Mouse (Mus musculus) naive thymus-derived CD4-positive, alpha-beta T cell, adult 2 months (primary cell): ENCODE results near the gene Clca3a2.
"Not testable (repeated sequence)": the region's sequence is repeated elsewhere in the genome, so short reads cannot be mapped to it uniquely, and the experiment has no call there.

Experiments
- DNase-seq: peaks from one replicate; pipeline ENCODE4 v3.0.0-alpha.2; 2011; ENCODE audit warnings: low read depth

The Clca3a2 gene

GRCm38 (mm10) chr3:144819219-144819618, at the start of gene Clca3a2:
Clca3a2 (minus strand) TSS chr3:144819494.
- not testable (repeated sequence) for DNase-seq

GRCm38 (mm10) chr3:144849584-144849983, 30.3 kb upstream of the Clca3a2 start:
- no peak for DNase-seq

- DNase-seq, result not testable (repeated sequence)
These were observed 29.8 kb upstream of the Clca3a2 start, which contains the start of gene Clca3b for GRCm38 (mm10) chr3:144849014-144849556. Clca3b (minus strand) TSS chr3:144849357.

- DNase-seq, result no peak
These were observed 8.0 kb upstream of the Clca3a2 start for GRCm38 (mm10) chr3:144827257-144827656.

GRCm38 (mm10) chr3:144825151-144825550, 5.9 kb upstream of the Clca3a2 start:
- peak; percentile 44 for DNase-seq

GRCm38 (mm10) chr3:144823331-144823730, 4.0 kb upstream of the Clca3a2 start:
- no peak for DNase-seq

- DNase-seq, result no peak
These were observed 1.3 kb upstream of the Clca3a2 start for GRCm38 (mm10) chr3:144820632-144821031.

GRCm38 (mm10) chr3:144813336-144813735, 6.0 kb downstream of the Clca3a2 start:
- not testable (repeated sequence) for DNase-seq

- DNase-seq, result no peak
These were observed 7.5 kb downstream of the Clca3a2 start for GRCm38 (mm10) chr3:144811821-144812220.

GRCm38 (mm10) chr3:144808153-144808925, 11.0 kb downstream of the Clca3a2 start:
- DNase-seq, result not testable (repeated sequence)

- DNase-seq, result not testable (repeated sequence)
These were observed 12.7 kb downstream of the Clca3a2 start for GRCm38 (mm10) chr3:144806626-144807025.

GRCm38 (mm10) chr3:144801861-144802260, 17.4 kb downstream of the Clca3a2 start:
- peak; percentile 2 for DNase-seq

- no peak for DNase-seq
These were observed 33.8 kb downstream of the Clca3a2 start for GRCm38 (mm10) chr3:144785181-144786148.

- DNase-seq, result no peak
These were observed 54.1 kb downstream of the Clca3a2 start for GRCm38 (mm10) chr3:144765161-144765560.

GRCm38 (mm10) chr3:144761454-144761853, 57.8 kb downstream of the Clca3a2 start:
- DNase-seq, result no peak

- DNase-seq, result no peak
These were observed 58.5 kb downstream of the Clca3a2 start, which contains the start of gene Clca3a1 for GRCm38 (mm10) chr3:144760592-144761309. Clca3a1 (minus strand) TSS chr3:144760977.

GRCm38 (mm10) chr3:144759719-144760118, 59.6 kb downstream of the Clca3a2 start:
- DNase-seq, result no peak

- not testable (repeated sequence) for DNase-seq
These were observed 63.2 kb downstream of the Clca3a2 start for GRCm38 (mm10) chr3:144756103-144756502.

- DNase-seq, result peak; percentile 28
These were observed 66.2 kb downstream of the Clca3a2 start for GRCm38 (mm10) chr3:144753120-144753519.

GRCm38 (mm10) chr3:144749062-144749963, 70.0 kb downstream of the Clca3a2 start:
- not testable (repeated sequence) for DNase-seq
